Mouse (Mus musculus): ENCODE measurements around the gene Synpo2l. TPM values are rescaled to one million over a fixed set of nuclear protein-coding genes. Genes with fewer than 3 reads are reported as not detected.

The Synpo2l gene
- polyA plus RNA-seq, 1 experiment from 2014 or later: 3.5 TPM

- ATAC-seq (ENCODE audit: low FRiP score, low read depth): no peak
- H3K4me2 ChIP-seq (replicated peaks): no peak overlapping the region
- no peak overlapping the region for H3K4me3 ChIP-seq
- H3K9ac ChIP-seq: no peak overlapping the region
- H3K27ac ChIP-seq: no peak overlapping the region
- H3K4me1 ChIP-seq: peaks cover 2% of the 10 kb centered on the region; the same call in 1 of the 2 replicates
- H3K27me3 ChIP-seq (replicated peaks): no peaks in the 10 kb centered on the region
- no peaks in the 10 kb centered on the region for H3K9me3 ChIP-seq
- H3K36me3 ChIP-seq: no peaks in the 10 kb centered on the region
- WGBS: 80% methylated on average over 9 of the region's 9 CpGs
Observed at GRCm38 (mm10) chr14:20655731-20656130, 12.4 kb downstream of the Synpo2l start.

DNA sequence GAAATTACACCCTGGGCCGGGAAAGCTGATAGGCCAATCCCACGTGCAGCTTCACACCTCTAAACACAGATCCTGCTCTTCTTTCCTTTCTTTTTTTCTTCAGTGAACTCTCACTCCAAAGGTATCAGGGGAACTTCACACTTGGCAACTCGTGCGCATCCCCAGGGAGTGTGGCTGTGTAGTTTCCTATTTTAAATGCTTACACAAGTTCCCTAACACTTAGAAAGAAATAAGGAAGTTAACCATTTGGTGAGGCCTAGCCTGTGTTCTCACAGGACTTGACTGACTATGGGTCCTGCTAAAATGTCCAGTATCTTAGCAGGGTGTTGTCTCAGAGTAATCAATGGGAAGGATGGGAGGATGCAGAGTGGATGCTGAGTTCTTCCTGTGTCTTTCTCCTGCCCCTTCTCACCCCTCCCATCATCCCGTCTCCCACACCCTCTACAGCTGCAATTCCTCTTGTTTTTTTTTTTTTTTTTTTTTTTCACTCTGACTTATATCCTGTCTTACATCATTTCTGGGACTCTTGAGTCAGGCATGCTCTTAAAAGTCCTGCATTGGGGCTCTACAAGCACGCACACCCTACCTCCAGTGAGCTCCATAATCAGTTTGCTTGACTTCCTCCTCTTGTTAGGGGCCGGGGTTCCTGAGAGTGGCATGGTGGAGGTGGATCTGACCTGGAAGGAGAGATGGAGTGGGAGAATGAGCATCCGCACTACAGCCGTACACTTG, 13.3 kb downstream of the Synpo2l start:
- H3K4me1 ChIP-seq: no peaks in the 10 kb centered on the region
- ATAC-seq (ENCODE audit: low FRiP score, low read depth): no peak
- H3K4me2 ChIP-seq (replicated peaks): no peak overlapping the region
- WGBS: 78% methylated on average over 9 of the region's 9 CpGs
- no peaks in the 10 kb centered on the region for H3K36me3 ChIP-seq
- no peaks in the 10 kb centered on the region for H3K27me3 ChIP-seq (replicated peaks)
- no peak overlapping the region for H3K4me3 ChIP-seq
- no peak overlapping the region for H3K27ac ChIP-seq
- H3K9ac ChIP-seq: no peak overlapping the region
- no peaks in the 10 kb centered on the region for H3K9me3 ChIP-seq

DNA sequence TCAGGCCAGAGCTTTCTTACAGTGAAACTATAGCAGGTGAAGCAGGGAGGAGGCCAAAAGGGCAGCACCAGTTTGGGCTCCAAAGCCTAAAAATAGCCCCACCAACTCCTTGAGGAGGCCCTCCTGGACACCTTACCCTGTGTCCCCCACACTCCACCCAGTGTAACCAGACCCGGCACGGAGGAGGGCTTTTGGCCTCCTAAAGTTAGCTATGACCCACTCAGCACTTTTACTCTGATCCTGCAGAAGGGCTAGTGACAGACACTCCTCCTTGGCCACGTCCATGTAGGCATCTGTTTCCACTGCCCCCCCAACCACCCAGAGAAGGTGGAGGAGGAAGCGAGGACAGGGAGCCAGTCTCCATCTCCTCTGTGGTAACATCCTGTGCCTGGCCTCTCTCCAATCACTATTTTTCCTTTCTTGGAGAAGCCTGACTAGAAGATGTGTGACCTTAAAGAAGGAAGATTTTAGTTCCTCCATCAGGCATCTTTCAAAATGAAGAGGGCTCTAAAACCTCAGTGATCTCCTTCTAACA, 16.4 kb downstream of the Synpo2l start:
- 67% methylated on average over 4 of the region's 4 CpGs for WGBS
- ATAC-seq (ENCODE audit: low FRiP score, low read depth): no peak

GRCm38 (mm10) chr14:20651000-20651399, 17.2 kb downstream of the Synpo2l start:
- no peak overlapping the region for H3K9ac ChIP-seq
- H3K27ac ChIP-seq: no peak overlapping the region
- 72% methylated on average over 2 of the region's 2 CpGs for WGBS
- no peak overlapping the region for H3K4me2 ChIP-seq (replicated peaks)
- ATAC-seq (ENCODE audit: low FRiP score, low read depth): no peak
- H3K27me3 ChIP-seq (replicated peaks): no peaks in the 10 kb centered on the region
- H3K4me3 ChIP-seq: no peak overlapping the region
- H3K9me3 ChIP-seq: no peaks in the 10 kb centered on the region
- no peaks in the 10 kb centered on the region for H3K36me3 ChIP-seq
- no peaks in the 10 kb centered on the region for H3K4me1 ChIP-seq

More for the DNA sequence above, 16.4 kb downstream of the Synpo2l start:
- no peaks in the 10 kb centered on the region for H3K4me1 ChIP-seq
- no peaks in the 10 kb centered on the region for H3K27me3 ChIP-seq (replicated peaks)
- no peak overlapping the region for H3K4me3 ChIP-seq
- H3K9me3 ChIP-seq: no peaks in the 10 kb centered on the region
- H3K27ac ChIP-seq: no peak overlapping the region
- H3K4me2 ChIP-seq (replicated peaks): no peak overlapping the region
- H3K9ac ChIP-seq: no peak overlapping the region
- no peaks in the 10 kb centered on the region for H3K36me3 ChIP-seq

DNA sequence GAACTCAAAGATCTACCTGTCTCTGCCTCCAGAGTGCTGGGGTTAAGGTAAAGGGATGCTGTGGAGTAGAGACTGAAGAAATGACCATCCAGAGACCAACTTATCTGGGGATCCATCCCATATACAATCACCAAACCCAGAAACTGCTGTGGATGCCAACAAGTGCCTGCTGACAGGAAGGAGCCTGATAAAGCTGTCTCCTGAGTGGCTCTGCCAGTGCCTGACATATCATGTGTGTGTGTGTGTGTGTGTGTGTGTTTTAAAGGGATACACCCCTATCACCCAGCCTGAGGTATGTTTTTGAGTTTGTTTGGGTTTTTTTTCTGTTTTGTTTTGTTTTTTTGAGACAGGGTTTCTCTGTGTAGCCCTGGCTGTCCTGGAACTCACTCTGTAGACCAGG, 21.8 kb downstream of the Synpo2l start:
- Histone ChIP-seq H3K36me3 (no peaks in the 10 kb centered on the region), H3K27me3 (replicated peaks) (no peaks in the 10 kb centered on the region), H3K9ac (no peak overlapping the region), H3K4me3 (no peak overlapping the region), H3K27ac (no peak overlapping the region), H3K4me2 (replicated peaks) (no peak overlapping the region), H3K9me3 (no peaks in the 10 kb centered on the region), H3K4me1 (no peaks in the 10 kb centered on the region)
- no peak for ATAC-seq (ENCODE audit: low FRiP score, low read depth)

GRCm38 (mm10) chr14:20645547-20645946, 22.6 kb downstream of the Synpo2l start:
- Histone ChIP-seq H3K9me3 (no peaks in the 10 kb centered on the region), H3K4me1 (no peaks in the 10 kb centered on the region), H3K27me3 (replicated peaks) (no peaks in the 10 kb centered on the region), H3K4me3 (no peak overlapping the region), H3K36me3 (no peaks in the 10 kb centered on the region), H3K9ac (no peak overlapping the region), H3K27ac (no peak overlapping the region), H3K4me2 (replicated peaks) (no peak overlapping the region)
- WGBS: 37% methylated on average over 3 of the region's 3 CpGs
- ATAC-seq (ENCODE audit: low FRiP score, low read depth): no peak

DNA sequence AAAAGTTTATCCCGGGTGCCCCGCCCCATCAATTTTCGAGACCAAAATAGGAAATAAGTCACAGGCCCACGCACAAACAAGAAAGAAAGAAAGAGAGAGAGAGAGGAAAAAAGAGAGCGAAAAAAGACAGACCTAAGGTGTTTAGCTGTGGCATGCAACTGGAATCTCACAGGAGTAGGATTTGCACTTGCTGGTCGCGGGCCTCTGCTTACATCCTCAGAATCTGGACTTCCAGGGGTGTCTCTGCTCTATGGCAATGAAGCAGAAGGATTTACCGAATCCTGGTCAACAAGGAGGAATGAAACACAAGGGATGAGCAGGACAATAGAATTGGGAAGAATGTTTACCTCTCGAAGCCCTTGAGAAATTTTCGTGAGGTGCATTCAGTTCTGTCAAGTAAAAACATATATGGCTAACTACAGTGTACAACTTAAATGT, 26.7 kb downstream of the Synpo2l start:
- Histone ChIP-seq H3K9ac (peak overlapping the region; percentile 84), H3K27ac (0 out of 2 replicates have a peak overlapping the region, but pooled peaks have one; percentile 68), H3K4me3 (peak overlapping the region; percentile 78), H3K36me3 (no peaks in the 10 kb centered on the region), H3K27me3 (replicated peaks) (no peaks in the 10 kb centered on the region), H3K4me2 (replicated peaks) (peak overlapping the region; percentile 81), H3K9me3 (no peaks in the 10 kb centered on the region), H3K4me1 (peaks cover 3% of the 10 kb centered on the region; the same call in 1 of the 2 replicates)
- ATAC-seq (ENCODE audit: low FRiP score, low read depth): no peak
- WGBS: 16% methylated on average over 10 of the region's 10 CpGs

- H3K9me3 ChIP-seq: no peaks in the 10 kb centered on the region
- peak within 1 kb of the TSS; percentile 68; the same call in 1 of the 2 replicates for H3K27ac ChIP-seq
- WGBS: under 1% methylated on average over 73 of the region's 73 CpGs
Observed at GRCm38 (mm10) chr14:20640644-20641437, 27.3 kb downstream of the Synpo2l start, which contains the start of gene Usp54. TSS of gene Usp54 (minus strand) at chr14:20641063.

DNA sequence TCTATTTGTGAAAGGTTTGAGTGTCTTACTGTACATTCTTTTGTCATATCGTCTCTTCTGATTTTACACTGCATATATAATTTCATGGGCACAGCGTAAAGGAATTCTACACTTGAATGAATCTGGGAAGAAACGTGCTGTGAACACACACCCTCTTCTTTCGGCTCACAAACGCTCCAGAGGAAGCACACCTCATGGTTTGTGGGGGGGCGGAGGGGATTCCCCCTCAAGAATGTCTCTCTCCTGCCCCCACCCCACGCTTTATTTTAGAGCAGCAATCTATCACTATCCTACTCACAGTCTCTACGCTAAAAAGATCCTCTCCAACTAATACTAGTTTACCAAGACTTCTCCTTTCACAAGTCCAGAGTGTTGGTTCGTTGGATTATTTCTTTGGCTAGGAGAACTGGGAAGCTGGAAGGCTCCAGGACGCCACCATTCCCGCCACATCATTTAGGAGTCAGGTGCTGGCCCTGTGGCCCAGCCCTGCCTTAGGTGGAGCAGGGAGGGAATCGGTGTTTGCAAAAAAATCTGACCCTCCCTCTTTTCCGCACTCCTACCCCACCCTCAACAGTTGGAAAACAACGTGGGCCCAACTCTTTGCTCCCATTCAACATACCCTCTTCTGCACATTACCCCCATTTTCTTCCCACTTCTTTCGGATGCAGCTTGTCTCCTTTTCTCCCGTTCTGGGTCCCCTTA, 28.1 kb downstream of the Synpo2l start:
- peak overlapping the region; percentile 81 for H3K4me2 ChIP-seq (replicated peaks)
- no peaks in the 10 kb centered on the region for H3K27me3 ChIP-seq (replicated peaks)
- H3K9me3 ChIP-seq: no peaks in the 10 kb centered on the region
- WGBS: 1% methylated on average over 16 of the region's 16 CpGs
- peak overlapping the region; percentile 37; the same call in 1 of the 2 replicates for H3K27ac ChIP-seq
- peaks cover 3% of the 10 kb centered on the region; the same call in 1 of the 2 replicates for H3K4me1 ChIP-seq
- H3K36me3 ChIP-seq: no peaks in the 10 kb centered on the region
- peak overlapping the region; percentile 84 for H3K9ac ChIP-seq
- peak overlapping the region; percentile 78 for H3K4me3 ChIP-seq
- ATAC-seq (ENCODE audit: low FRiP score, low read depth): peak; percentile 63

More at GRCm38 (mm10) chr14:20640644-20641437, 27.3 kb downstream of the Synpo2l start, which contains the start of gene Usp54:
- Histone ChIP-seq H3K4me3 (peak within 1 kb of the TSS; percentile 78), H3K36me3 (no peaks in the 10 kb centered on the region), H3K4me1 (peaks cover 3% of the 10 kb centered on the region; the same call in 1 of the 2 replicates), H3K4me2 (replicated peaks) (peak within 1 kb of the TSS; percentile 81), H3K9ac (peak within 1 kb of the TSS; percentile 84), H3K27me3 (replicated peaks) (no peaks in the 10 kb centered on the region)
- ATAC-seq (ENCODE audit: low FRiP score, low read depth): peak; percentile 95

GRCm38 (mm10) chr14:20638702-20639101, 29.5 kb downstream of the Synpo2l start:
- Histone ChIP-seq H3K4me2 (replicated peaks) (no peak overlapping the region), H3K36me3 (no peaks in the 10 kb centered on the region), H3K9me3 (no peaks in the 10 kb centered on the region), H3K27ac (no peak overlapping the region), H3K4me3 (no peak overlapping the region), H3K4me1 (peaks cover 3% of the 10 kb centered on the region; the same call in 1 of the 2 replicates), H3K27me3 (replicated peaks) (no peaks in the 10 kb centered on the region), H3K9ac (no peak overlapping the region)
- no peak for ATAC-seq (ENCODE audit: low FRiP score, low read depth)
- 91% methylated on average over 6 of the region's 6 CpGs for WGBS

- Histone ChIP-seq H3K4me3 (no peak overlapping the region), H3K36me3 (no peaks in the 10 kb centered on the region), H3K27ac (no peak overlapping the region), H3K9me3 (no peaks in the 10 kb centered on the region), H3K27me3 (replicated peaks) (no peaks in the 10 kb centered on the region), H3K4me1 (peaks cover 3% of the 10 kb centered on the region; the same call in 1 of the 2 replicates), H3K4me2 (replicated peaks) (no peak overlapping the region), H3K9ac (no peak overlapping the region)
- 87% methylated on average over 2 of the region's 2 CpGs for WGBS
- ATAC-seq (ENCODE audit: low FRiP score, low read depth): no peak
Observed at GRCm38 (mm10) chr14:20637818-20638574, 30.2 kb downstream of the Synpo2l start.
